Mouse (Mus musculus): ENCODE results near the gene P2ry13.

Gene P2ry13

GRCm38 (mm10) chr3:59210727-59211126, at the start of gene P2ry13:
Gene P2ry13 (minus strand): TSS chr3:59210882.
- DNase-seq (ENCODE audit: low spot score), result no peak

DNA sequence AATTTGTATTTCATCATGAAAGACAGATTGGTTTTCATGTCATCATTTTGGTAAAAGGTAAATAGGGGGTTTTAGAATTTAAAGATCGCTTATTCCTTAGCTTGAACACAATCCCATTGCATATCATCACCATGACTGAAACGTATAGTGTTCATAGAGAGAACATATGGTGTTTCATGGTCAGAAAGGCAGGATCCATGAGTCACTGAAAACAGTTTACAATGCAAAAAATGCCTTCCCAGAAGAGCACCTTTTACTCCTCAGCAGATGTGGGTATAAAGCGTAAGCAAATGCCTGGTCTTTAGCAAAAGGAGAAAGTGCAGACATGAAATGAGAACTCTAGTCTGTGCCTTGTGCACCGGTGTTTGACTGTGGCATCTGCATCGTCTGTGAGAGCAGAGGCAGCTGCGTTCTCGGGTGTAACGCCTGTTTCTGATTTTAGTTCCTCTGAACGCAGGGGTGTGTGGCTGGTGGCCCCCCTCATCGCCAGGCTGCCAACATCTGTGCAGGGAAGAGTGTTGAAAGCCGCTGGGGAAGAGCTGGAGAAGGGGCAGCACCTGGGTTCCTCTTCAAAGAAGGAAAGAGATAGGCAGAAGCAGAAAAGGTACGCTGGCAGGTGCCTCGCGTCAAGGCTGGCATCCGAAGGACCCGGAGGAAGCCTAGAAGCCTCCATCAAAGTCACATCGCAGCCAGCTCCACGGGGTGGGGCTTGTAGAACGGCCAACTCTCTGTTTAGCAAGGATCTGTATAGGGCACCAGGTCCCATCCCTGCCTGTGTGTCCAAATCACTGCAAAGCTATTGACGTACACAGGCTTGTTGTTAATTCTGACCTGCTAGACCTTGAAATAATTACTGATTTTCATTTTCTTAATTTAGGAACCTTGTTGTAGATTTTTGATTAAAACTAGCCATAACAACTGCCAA, 47.3 kb upstream of the P2ry13 start:
- no peak for DNase-seq (ENCODE audit: low spot score)

- DNase-seq (ENCODE audit: low spot score), result no peak
Observed at GRCm38 (mm10) chr3:59250454-59250853, 39.8 kb upstream of the P2ry13 start.

DNA sequence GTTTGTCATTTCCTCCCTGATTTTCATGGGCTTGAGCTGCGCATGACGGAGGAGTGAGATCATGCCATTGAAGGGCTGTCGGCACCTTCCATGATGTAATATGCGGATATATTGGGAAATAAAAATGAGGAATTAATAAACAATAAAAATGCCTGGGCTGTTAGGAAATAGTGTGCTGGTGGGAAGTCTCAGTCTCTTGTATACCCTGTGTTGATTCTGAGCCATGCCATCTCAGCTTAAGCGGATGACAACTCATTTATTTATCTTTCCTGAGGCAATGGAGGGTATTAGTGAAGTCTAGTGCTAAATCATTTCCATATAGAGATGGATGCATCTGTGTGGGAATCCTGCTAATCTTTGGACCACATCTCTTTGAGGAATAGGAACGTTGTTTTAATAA, 37.3 kb upstream of the P2ry13 start:
- DNase-seq (ENCODE audit: low spot score), result no peak

DNA sequence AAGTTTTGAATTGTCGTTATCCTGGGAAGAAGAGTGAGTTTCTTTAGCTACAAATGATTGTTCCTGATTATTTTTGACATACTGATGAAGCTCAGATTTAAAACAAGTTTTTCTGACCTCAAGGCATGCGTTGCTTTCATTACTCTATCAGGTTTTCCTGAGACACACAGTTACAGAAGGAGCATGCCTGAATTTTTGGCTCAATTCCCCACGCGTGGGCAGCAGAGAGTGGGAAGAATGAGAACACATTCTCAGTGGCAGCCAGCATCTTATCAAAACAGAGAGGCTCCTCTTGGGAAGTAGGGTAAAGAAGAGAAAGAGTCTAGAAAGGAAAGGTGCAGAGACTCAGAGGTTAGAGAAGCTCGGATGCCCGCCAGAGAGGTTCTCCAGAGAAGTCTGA, 32.7 kb upstream of the P2ry13 start:
- peak; percentile 81 for DNase-seq (ENCODE audit: low spot score)

DNA sequence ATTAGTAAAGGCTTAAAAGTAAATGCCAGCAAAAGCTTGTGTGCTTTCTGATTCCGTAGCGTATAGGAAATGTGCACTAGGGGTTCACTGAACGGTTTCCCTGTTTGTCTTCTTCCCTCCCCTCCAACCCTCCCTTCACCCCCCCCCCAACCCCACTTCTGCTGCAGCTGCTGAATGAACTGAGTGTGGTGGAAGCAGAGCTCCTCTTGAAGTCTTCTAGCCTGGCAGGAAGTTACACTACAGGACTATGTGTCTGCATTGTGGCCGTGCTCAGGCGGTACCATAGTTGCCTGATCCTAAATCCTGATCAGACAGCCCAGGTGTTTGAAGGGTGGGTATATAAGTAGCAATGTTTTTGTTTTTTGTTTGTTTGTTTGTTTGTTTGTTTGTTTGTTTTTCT, 24.2 kb upstream of the P2ry13 start:
- no peak for DNase-seq (ENCODE audit: low spot score)

DNA sequence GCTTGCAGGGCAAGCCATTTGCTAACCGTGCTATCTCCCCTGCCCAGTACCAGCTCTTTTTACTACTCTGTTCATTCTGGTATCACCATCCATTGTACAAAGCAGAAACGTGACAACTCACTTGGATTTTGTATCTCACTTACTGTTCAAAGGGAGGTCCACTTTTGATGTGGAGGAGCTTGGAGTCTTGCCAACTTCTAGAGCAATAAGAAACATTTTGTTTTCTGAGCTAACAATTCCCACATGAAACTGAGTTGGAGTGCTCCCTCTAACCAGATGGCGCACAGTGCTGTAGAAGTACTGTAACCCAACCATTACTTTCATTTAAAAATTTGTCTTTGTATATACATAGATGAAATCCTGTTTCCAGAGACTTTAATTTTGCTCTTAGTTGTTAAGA, 20.2 kb upstream of the P2ry13 start:
- no peak for DNase-seq (ENCODE audit: low spot score)

DNA sequence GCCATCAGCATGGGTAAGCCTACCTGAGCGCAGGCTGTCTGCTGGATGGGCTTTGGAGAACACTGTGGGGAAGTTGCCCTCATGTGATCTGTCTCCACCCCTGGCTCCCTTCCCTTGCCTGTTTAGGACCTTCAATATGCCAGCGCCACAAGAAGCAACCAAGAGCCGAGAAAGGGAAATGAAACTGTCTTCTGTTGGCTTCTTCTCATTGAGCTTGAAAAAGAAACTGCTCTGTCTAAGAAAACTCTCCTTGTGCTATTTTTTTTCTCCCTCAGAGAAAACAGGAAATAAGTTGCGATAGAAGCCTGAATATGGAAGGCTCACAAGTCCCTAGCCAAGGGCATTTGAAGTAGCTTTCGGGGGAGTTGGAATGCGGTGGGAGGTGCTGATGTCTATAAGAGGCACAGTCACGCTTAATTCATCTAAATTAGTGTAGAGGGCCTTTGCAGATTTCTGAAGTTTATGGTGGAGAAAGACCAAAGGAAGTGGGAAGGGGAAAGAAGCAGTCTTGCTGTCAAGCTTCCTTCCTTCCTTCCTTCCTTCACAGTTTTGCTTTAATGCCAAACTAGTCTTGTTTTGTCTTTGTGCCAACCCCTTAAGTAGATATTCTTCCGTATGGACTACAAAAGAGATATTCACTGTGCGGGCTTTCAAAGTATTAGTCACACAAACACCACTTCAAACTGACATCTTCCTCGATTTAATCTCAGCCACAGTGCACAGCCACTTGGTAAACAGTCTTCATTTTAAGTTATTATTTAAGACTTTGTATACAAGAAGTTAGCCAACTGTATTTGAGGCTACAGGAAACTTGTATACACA, 18.3 kb upstream of the P2ry13 start:
- DNase-seq (ENCODE audit: low spot score), result no peak

DNA sequence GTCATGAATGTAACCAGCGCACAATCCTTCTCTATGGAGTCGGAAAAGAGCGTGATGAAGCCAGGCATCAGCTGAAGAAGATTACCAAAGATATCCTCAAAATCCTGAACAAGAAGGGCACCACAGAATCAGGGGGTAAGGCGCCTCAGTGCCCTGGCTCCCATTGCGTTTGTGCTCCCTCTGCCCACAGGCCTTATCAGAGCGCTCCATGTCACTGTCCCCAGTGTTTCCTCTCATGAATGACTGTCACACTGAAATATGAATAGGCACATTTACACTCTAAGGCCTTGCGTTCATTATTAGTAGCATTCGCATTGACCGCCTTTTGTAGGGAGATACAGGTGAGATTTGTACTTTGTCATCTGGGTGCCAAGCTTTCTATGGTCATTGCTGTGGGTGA, 17.0 kb upstream of the P2ry13 start:
- DNase-seq (ENCODE audit: low spot score), result no peak

- no peak for DNase-seq (ENCODE audit: low spot score)
Observed at GRCm38 (mm10) chr3:59225411-59225810, 14.7 kb upstream of the P2ry13 start.

DNA sequence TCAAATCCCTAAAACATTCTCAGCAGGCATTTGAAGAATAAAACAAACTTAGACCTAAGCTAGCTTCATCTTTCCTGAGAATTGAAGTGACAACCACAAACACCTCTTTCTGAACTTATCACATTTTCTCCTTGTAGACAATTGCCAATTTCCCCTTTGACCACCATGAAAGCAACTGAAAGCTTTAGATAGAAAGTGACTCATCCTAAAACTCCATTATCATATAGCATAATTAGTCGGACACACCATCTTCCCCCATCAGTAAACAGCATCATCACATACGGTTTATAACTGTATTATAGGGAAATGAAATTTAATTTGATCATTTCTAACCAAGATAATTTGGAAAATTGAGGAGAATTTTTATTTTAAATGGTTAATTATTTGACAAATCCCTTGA, 11.6 kb upstream of the P2ry13 start:
- no peak for DNase-seq (ENCODE audit: low spot score)

DNA sequence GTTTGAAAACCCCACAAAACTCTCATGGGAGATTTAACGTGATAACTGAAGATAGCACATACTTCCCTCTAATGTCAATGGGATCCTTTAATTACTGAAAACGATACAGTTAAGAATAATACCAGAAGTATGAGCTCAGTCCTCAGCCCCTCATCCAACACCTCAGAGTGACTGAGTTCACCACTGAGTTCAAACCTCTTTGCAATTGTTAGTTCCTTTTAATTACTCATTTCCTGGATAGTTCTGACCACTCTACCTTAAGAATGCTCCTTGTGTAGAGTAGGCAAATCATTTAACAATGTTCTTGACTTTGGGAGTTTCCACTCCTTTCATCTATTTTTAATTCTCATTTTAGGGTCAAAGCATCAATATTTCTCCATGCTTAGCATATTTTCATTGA, 8.6 kb upstream of the P2ry13 start:
- DNase-seq (ENCODE audit: low spot score), result no peak

DNA sequence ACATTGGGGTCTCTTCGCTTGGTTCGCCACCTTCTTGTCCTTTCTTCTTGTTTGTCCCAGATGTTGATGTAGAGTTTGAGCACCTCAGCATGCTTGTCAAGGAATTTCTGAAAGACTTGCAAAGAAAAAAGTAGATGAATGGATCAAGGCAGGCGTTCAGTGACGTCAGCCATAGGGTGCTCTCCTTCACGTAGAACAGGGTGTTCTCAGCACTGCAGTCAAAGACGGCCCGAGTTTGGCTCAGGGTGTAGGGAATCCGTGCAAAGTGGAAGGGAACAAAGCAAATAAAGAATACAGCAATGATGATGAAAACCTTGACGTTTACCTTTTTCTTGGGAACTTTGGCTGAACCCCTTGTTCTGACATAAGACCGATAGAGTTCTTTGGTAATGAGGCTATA, 6.5 kb upstream of the P2ry13 start:
- no peak for DNase-seq (ENCODE audit: low spot score)

DNA sequence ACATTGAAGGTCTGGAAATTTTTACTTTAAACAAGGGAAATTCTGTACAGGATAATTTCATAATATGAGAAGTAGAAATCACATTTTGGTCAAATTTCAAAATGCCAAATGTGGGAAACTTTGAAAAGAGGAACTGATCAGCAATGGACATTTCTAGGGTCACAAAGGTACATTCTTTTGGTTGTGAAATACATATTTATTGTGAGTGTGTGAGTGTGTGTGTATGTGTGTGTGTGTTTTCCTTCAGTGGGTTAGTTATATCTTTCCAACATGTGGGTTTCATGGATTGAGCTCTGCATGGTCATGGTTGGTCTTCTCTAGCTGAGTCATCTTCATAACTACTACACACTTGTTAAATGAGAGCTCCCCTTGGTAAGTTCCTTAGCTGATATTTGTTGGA, 1.7 kb upstream of the P2ry13 start:
- DNase-seq (ENCODE audit: low spot score), result no peak

DNA sequence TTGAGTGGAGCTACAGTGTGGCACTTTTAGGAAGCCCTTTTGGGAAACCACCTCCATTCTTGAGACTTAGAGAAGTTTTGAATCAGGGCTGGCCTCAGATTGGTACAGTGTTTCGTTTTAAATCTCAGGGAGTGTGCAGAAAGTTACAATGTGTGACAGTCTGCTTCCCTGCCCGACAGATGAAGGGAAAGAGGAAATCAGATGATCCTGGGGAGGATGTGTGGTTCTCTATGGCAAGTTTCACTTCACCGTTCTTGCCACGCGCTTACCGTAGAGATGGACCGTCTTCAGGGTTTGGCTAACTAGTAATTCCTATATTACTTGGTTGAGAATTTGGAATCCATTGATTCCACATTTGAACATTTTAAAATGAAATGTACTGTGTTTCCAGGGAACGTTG, 1.1 kb upstream of the P2ry13 start:
- no peak for DNase-seq (ENCODE audit: low spot score)

DNA sequence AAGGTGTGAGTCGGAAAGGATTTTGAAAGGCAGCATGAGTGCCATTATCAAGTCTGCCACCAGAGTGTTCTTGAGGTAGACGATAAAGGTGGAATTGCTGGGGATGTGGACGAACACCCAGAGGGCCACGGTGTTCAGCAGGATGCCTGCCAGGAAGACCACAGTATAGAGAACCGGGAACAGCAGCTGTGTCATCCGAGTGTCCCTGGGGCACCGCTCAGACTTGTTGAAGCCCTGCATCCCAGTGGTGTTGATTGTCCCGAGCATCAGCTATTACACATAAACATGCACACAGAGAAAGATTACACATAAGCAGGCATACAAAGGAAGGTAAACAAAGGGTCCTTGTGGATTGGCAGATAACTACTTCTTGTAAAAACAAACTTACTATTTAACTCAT, 593 bp downstream of the P2ry13 start:
- DNase-seq (ENCODE audit: low spot score), result no peak

GRCm38 (mm10) chr3:59208650-59209548, 1.8 kb downstream of the P2ry13 start:
- DNase-seq (ENCODE audit: low spot score), result no peak

- no peak for DNase-seq (ENCODE audit: low spot score)
Observed at GRCm38 (mm10) chr3:59205941-59206340, 4.7 kb downstream of the P2ry13 start.

DNA sequence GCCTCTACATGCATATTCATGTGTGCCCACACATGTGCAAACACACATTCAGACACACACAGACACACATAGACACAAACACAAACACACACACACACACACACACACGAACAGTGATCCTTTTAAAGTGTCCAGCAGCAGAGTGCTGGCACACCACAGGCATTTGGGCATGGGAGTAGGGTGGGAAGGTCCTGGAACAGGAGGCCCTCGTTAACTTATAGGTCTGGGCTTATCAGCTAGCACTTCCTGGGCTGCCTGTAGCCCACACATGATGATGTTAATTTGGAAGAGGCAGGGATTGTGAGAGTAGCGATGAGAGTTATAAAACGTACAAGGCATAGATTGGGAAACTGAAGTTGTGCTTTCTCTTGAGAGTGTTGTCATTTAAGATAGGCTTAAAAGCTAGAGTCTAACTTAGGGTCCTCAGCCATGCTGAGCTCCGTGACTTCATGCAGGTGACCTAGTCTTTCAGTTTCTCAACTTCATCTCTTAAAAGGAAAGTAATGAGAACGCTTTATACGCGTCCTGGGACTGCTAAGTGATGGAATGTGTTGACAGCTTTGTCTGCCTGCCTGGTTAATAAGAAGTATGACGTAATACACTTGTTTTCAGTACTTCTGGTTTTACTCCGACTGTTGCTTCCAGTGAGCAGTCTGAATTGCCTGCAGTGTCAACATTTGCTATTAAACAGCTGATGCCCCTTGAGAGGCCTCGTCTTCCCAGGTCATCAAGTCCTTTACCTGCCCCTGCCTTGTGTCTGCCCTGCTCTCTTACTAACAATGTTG, 5.8 kb downstream of the P2ry13 start:
- DNase-seq (ENCODE audit: low spot score), result no peak

GRCm38 (mm10) chr3:59203802-59204520, 6.7 kb downstream of the P2ry13 start:
- no peak for DNase-seq (ENCODE audit: low spot score)
